Mouse (Mus musculus): ENCODE measurements around the gene Il5.
"Not testable (repeated sequence)": the region's sequence is repeated elsewhere in the genome, so short reads cannot be mapped to it uniquely, and the experiment has no call there.

The Il5 gene

GRCm38 (mm10) chr11:53742353-53742752, 21.8 kb downstream of the Il5 start:
- no peak for DNase-seq (ENCODE audit: low read depth, low spot score)

- no peak for DNase-seq (ENCODE audit: low read depth, low spot score)
These were observed 24.7 kb downstream of the Il5 start for GRCm38 (mm10) chr11:53745260-53745659.

- no peak for DNase-seq (ENCODE audit: low read depth, low spot score)
These were observed 27.4 kb downstream of the Il5 start for GRCm38 (mm10) chr11:53747985-53748384.

- no peak for DNase-seq (ENCODE audit: low read depth, low spot score)
These were observed 28.0 kb downstream of the Il5 start for GRCm38 (mm10) chr11:53748614-53749013.

GRCm38 (mm10) chr11:53749306-53749705, 28.7 kb downstream of the Il5 start:
- DNase-seq (ENCODE audit: low read depth, low spot score): no peak

DNA sequence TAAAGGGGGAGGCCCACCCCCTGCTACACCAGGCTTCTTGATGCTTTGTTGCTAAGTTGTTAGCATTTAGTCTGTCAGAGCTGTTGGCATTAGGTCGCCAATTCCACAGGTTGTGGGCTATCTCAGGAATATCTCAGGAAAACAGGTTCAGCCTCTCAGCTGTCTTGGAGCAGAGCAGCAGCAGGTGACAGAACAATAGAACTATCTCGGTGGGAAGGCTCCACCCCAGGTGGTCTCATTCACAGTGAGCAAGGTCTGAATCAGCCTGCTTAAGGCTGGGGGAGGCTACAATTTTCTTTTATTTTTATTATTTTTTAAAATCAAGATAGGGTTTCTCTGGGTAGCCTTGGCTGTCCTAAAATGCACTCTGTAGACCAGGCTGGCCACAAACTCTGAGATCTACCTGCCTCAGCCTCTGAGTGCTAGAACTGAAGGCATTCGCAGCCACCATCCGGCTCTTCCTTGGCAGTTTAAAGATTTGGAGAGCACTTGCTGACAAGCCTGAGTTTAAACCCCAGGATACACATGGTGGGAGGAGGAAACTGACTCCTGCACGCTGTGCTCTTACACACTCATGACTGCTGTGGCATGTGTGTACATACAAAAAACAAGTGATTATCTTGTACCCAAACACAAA, 29.2 kb downstream of the Il5 start:
- DNase-seq (ENCODE audit: low read depth, low spot score): no peak

- DNase-seq (ENCODE audit: low read depth, low spot score): no peak
These were observed 34.5 kb downstream of the Il5 start for GRCm38 (mm10) chr11:53755011-53755595.

DNA sequence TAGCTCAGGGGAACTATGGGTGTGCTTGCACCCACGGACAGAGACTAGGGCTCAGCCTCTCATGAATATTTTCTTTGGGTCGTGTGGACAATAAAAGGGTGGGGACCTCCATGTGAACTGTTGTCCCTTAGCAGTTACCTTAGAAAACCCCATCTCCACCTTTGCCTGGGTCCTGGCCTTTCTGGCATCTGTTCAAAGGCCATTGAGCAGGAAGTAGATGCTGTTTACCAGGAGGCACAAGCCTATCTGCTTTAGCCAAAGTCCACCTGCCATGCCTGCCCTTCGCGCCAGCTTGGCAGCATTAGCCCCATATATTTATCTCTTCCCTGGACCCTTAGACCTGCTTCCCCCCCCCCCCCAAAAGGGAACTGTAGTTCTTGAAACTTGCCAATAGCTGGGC, 37.0 kb downstream of the Il5 start:
- DNase-seq (ENCODE audit: low read depth, low spot score): no peak

DNA sequence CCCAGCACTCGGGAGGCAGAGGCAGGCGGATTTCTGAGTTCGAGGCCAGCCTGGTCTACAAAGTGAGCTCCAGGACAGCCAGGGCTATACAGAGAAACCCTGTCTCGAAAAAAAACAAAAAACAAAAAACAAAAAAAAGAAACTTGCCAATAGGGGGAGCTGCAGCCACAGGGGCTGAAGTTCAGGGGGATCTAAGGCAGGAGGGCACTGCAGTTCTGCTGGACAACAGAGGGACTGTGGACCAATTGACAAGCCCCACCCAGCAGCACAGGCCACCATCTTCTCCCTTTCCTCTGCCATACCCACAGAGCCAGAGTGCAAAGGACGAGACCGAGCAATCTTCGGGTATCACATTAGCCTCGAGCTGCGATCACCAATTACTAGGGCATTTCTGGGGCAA, 37.4 kb downstream of the Il5 start:
- not testable (repeated sequence) for DNase-seq (ENCODE audit: low read depth, low spot score)

- no peak for DNase-seq (ENCODE audit: low read depth, low spot score)
These were observed 38.3 kb downstream of the Il5 start for GRCm38 (mm10) chr11:53758791-53759351.

DNA sequence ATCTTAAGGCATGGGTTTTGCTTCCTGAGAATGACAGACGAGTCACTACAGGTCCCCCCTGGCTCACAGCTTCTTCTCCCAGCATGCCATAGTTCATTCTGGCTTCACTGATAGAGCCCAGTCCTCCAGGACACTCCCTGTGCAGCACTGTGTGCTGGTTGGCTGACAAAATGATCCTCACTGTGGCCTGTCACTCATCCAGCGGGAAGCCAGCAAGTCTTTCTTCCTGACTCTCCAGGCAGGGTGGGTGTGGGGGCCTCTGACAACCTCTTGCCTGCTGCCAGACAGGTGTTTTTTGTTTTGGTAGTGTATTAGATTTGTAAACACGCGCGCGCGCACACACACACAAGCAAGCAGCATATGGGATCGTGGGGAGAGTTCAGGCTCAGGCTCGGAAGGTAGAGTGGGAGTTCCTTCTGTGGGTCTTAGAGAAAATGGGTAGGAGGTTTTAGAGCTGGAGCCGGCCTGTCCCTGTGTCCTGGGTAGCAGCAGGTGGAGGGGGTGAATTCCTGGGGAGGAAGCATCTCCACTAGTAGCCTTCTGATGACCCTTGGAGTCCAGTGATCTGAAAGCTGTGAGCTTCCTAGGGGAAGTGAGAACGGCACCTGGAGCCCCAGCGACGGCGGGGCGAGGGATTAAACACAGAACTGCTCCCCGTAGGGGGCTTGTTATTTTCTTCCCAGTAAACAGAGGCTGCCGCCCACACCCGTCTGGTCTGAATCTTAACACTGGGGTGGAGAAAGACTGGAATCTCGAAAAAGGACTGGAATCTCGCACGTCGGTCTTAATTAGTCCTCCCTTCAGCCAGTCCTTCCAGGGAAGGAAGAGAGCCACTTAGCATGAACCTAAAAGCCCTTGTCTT, 39.2 kb downstream of the Il5 start:
- DNase-seq (ENCODE audit: low read depth, low spot score): no peak

DNA sequence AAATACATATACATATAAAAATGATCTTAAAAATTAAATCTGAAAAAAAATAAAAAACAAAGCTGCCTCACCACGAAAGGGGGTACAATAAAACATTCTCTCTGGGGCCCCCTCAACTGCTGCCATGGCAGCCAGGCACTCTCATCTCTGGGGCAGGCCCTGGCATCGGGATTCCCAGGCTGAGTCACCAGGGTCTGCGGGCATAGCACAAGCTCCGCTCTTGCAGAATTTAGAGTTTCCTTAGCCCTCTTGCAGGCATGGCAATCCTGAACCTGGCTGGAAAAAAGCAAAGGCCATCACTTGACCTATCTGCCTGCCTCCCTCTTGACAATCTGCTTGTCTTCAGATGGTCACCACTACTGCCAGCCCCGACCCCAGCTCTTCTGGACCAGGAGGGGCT, 40.7 kb downstream of the Il5 start:
- DNase-seq (ENCODE audit: low read depth, low spot score): no peak

GRCm38 (mm10) chr11:53761822-53762221, 41.2 kb downstream of the Il5 start:
- no peak for DNase-seq (ENCODE audit: low read depth, low spot score)

DNA sequence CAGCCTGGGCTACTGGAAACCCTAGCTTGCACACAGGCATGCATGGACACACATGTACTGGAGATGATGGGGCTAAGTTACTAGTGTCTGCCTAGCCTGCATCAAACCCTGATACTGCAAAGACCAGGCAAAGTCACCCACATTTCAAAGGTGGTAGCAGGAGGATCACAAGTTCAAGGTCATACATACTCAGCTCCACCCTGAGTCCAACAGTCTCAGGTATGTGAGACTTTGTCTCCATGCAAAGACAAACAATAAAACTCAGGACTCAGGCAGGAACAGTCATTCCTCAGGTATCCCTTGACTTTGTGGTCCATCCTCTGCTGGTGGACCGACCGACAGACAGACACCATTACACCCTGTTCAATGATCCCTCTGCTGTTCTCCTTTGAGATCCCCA, 41.8 kb downstream of the Il5 start:
- no peak for DNase-seq (ENCODE audit: low read depth, low spot score)

- no peak for DNase-seq (ENCODE audit: low read depth, low spot score)
These were observed 42.4 kb downstream of the Il5 start for GRCm38 (mm10) chr11:53762827-53763495.

DNA sequence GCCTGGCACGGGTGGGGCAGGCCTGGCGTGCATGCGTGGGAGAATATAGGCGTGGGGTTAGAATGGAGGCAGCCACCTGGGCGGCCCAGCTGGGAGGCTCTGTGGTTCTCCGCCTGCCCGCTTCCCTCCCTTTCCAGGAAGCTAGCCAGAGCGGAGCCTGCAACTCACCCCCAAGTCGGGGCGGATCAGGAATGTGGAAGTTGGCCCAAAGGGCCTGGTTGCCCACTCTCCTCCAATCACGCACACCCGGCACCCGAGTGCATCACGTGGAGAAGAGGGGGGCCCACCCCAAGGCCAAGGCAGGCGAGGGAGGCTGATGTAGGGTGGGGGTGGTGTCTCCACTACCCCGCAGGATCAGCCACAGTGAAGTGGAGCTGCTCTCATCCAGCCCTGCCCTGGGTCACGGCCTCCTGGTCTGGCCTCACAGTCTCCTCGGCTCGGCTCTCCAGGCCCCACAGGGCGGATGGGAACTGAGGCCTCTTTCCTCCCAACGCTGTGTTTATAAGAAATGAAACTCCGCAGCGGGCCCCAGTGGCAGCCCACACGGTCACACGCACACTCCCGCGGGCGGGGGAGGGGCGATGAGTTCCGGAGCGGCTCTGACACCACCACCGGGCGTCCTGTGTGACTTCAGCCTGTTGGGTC, 43.0 kb downstream of the Il5 start:
- DNase-seq (ENCODE audit: low read depth, low spot score): no peak

- no peak for DNase-seq (ENCODE audit: low read depth, low spot score)
These were observed 44.0 kb downstream of the Il5 start for GRCm38 (mm10) chr11:53764581-53764980.

DNA sequence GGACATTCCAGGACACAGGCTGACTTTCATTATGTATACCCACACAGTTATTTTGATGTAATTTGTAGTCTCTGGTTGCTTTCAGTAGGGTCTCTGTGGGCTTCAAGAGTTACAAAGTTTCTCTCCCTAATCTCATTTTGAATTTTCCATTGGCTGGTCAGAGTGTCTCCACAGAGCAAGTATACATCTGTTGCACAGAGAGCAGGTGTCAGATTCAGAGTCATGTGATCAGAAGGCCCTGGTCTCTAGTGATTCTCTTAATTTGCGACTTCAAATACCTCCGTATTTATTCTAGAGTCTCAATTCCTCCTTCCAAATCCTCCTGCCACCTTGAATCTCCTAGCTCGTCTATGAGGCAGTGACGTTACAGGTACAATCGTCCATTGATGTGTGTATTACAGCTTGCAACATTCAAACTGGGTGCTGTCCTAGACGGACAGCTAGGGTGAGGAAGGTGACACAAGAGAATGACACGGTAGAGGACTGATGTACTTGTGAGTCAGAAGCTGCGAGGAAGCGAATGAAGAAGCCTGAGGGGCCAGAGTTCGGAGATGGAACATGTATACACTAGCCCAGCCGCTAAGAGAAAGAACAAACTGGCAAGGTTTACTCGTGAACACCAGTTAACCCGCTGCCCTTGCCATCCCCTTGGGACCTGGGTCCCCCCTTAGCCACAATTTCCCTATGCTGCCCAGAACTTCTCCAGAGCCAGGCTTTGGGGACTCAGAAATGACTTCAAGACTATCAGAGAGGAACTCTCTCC, 48.0 kb downstream of the Il5 start:
- no peak for DNase-seq (ENCODE audit: low read depth, low spot score)

- DNase-seq (ENCODE audit: low read depth, low spot score): no peak
These were observed 48.6 kb downstream of the Il5 start for GRCm38 (mm10) chr11:53769185-53769576.

- peak; percentile 95 for DNase-seq (ENCODE audit: low read depth, low spot score)
These were observed 49.1 kb downstream of the Il5 start, which contains the start of gene Irf1 for GRCm38 (mm10) chr11:53769760-53770124. Gene Irf1 (plus strand): TSS chr11:53770014.

All from WW6 (cell line).